Mouse (Mus musculus): ENCODE measurements at regions not wholly inside any gene's neighbourhood (a gene's known extent, or its start where the extent isn't known, plus 50 kb on each side); places are given as distances from the start of the nearest gene placed in this dataset.

DNA sequence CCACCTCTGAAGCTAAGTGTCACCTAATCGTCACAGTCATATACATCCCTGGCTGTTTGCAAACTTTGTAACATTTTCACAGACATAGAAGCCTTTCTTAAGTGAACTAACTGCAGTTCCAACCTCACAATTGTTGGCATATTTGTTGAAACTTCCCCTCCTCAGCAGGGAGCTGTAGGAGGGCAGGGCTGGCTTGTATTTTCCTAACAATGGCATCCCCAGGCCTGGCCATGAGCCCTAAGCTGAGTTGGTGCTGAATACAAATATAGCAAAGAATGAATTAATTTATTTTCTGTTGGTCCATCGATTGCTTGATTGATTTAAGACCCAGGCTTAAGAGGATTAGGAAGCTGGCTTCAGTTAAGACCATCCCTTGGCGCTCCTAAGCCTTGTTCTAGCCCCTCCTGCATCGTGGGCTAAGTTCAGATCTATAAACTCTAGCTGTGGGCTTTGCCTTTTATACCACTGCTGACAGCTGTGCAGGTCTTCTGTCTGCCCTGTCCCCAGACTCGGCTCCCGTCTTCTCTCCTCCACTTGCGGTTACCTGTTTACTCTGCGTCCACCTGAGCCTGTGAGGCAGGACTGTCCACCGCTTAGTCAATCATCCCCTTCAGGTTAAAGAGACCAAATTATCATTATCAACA is 269.8 kb downstream of the Hlx start:
- Histone ChIP-seq H3K36me3 (replicated peaks; ENCODE audit: control insufficient read depth, insufficient read depth, low read depth) (no peaks in the 10 kb centered on the region), H3K9me3 (ENCODE audit: control insufficient read depth, low read length) (no peaks in the 10 kb centered on the region), H3K4me1 (replicated peaks; ENCODE audit: control insufficient read depth in 2 of 2, insufficient read depth in 2 of 2, low read length in 1 of 2) (no peaks in the 10 kb centered on the region), H3K27ac (no peak overlapping the region), H3K4me2 (ENCODE audit: low read depth) (no peak overlapping the region), H3K9ac (replicated peaks) (no peak overlapping the region), H3K27me3 (ENCODE audit: control insufficient read depth, insufficient read depth, low read length) (no peaks in the 10 kb centered on the region), H3K4me3 (ENCODE audit: insufficient read depth in 1 of 2, low read depth in 2 of 2, low read length in 2 of 2) (no peak overlapping the region)
- TF ChIP-seq EP300 (IDR thresholded peaks at IDR 0.05; ENCODE audit: low read depth) (no peak), CTCF (IDR thresholded peaks at IDR 0.05; ENCODE audit: low read depth) (no peak)
- DNase-seq (ENCODE audit: low read depth in 3 of 3, low spot score in 3 of 3) (no peak), ATAC-seq (ENCODE audit: insufficient read depth) (no peak)
- WGBS (ENCODE audit: insufficient replicate concordance): 59% methylated on average over 9 of the region's 9 CpGs

DNA sequence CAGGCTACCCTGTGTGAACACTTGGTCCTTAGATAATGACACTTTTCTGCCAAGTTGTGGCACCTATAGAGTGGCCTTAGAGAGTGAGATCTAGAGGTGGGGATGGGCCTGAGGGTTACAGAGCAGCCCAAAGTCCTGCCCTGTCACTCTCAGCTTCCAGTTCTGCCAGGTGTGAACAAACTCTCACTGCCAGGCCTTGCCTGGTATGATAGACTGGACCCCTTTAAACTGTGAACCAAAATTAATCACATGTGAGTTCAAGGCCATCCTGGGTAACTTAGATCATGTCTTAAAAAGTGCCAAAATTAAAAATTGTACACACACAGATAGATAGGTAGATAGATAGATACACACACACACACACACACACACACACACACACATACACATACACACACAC is 271.0 kb downstream of the Hlx start:
- Histone ChIP-seq H3K36me3 (replicated peaks; ENCODE audit: control insufficient read depth, insufficient read depth, low read depth) (no peaks in the 10 kb centered on the region), H3K4me1 (replicated peaks; ENCODE audit: control insufficient read depth in 2 of 2, insufficient read depth in 2 of 2, low read length in 1 of 2) (no peaks in the 10 kb centered on the region), H3K4me3 (ENCODE audit: insufficient read depth in 1 of 2, low read depth in 2 of 2, low read length in 2 of 2) (no peak overlapping the region), H3K27me3 (ENCODE audit: control insufficient read depth, insufficient read depth, low read length) (no peaks in the 10 kb centered on the region), H3K9me3 (ENCODE audit: control insufficient read depth, low read length) (no peaks in the 10 kb centered on the region), H3K4me2 (ENCODE audit: low read depth) (no peak overlapping the region), H3K9ac (replicated peaks) (no peak overlapping the region), H3K27ac (no peak overlapping the region)
- no peak for DNase-seq (ENCODE audit: low read depth in 3 of 3, low spot score in 3 of 3)
- ATAC-seq (ENCODE audit: insufficient read depth): no peak
- TF ChIP-seq CTCF (IDR thresholded peaks at IDR 0.05; ENCODE audit: low read depth) (no peak), EP300 (IDR thresholded peaks at IDR 0.05; ENCODE audit: low read depth) (no peak)

DNA sequence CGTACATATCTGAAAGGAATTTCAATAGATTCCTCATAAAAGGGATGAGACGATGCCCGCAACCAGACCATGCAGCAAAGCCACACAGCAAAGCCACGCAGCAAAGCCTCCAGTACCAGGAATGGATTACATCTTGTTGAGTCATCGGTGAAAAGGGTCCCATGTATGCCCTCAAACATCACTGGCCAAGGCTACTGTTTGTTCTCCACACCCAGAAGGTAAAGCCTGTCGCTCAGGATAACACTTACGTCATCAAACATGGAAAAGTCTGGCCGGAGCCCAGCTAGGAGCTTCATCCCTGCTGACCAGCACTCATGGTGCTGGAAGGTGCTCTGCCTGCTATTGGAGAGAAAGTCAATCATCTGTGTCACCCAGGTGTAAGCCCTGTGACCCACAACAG is 275.7 kb downstream of the Hlx start:
- Histone ChIP-seq H3K4me1 (replicated peaks; ENCODE audit: control insufficient read depth in 2 of 2, insufficient read depth in 2 of 2, low read length in 1 of 2) (no peaks in the 10 kb centered on the region), H3K36me3 (replicated peaks; ENCODE audit: control insufficient read depth, insufficient read depth, low read depth) (no peaks in the 10 kb centered on the region), H3K4me3 (ENCODE audit: insufficient read depth in 1 of 2, low read depth in 2 of 2, low read length in 2 of 2) (no peak overlapping the region), H3K9ac (replicated peaks) (no peak overlapping the region), H3K4me2 (ENCODE audit: low read depth) (no peak overlapping the region), H3K27ac (no peak overlapping the region), H3K27me3 (ENCODE audit: control insufficient read depth, insufficient read depth, low read length) (no peaks in the 10 kb centered on the region), H3K9me3 (ENCODE audit: control insufficient read depth, low read length) (no peaks in the 10 kb centered on the region)
- ATAC-seq (ENCODE audit: insufficient read depth) (no peak), DNase-seq (ENCODE audit: low read depth in 3 of 3, low spot score in 3 of 3) (no peak)
- 65% methylated on average over 8 of the region's 8 CpGs for WGBS (ENCODE audit: insufficient replicate concordance)
- no peak for TF ChIP-seq CTCF (IDR thresholded peaks at IDR 0.05; ENCODE audit: low read depth)
- no peak for TF ChIP-seq EP300 (IDR thresholded peaks at IDR 0.05; ENCODE audit: low read depth)

DNA sequence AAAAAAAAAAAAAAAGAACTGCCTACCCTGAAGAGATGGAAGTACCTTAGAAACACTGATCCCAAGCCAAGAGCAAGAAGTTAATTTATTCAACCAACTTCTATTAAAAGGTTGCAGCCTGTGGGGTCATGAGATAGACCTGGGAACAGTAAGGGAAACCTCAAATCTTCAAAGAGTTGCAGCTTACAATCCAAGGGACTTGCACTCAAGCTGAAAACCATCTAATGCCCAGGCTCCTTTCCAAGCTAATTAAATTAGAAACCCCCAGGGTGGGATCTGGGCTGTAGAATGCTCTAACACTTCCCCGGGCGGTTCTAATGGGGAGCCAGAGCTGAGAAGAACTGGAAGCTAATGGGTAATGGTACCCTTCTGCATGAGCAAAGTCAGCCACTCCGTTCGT is 278.0 kb downstream of the Hlx start:
- no peaks in the 10 kb centered on the region for H3K4me1 ChIP-seq (replicated peaks; ENCODE audit: control insufficient read depth in 2 of 2, insufficient read depth in 2 of 2, low read length in 1 of 2)
- no peak for TF ChIP-seq CTCF (IDR thresholded peaks at IDR 0.05; ENCODE audit: low read depth)
- TF ChIP-seq EP300 (IDR thresholded peaks at IDR 0.05; ENCODE audit: low read depth): no peak
- no peak overlapping the region for H3K9ac ChIP-seq (replicated peaks)
- no peaks in the 10 kb centered on the region for H3K36me3 ChIP-seq (replicated peaks; ENCODE audit: control insufficient read depth, insufficient read depth, low read depth)
- no peaks in the 10 kb centered on the region for H3K9me3 ChIP-seq (ENCODE audit: control insufficient read depth, low read length)
- no peak overlapping the region for H3K4me2 ChIP-seq (ENCODE audit: low read depth)
- no peak overlapping the region for H3K4me3 ChIP-seq (ENCODE audit: insufficient read depth in 1 of 2, low read depth in 2 of 2, low read length in 2 of 2)
- 71% methylated on average over 4 of the region's 4 CpGs for WGBS (ENCODE audit: insufficient replicate concordance)
- H3K27ac ChIP-seq: no peak overlapping the region
- DNase-seq (ENCODE audit: low read depth in 3 of 3, low spot score in 3 of 3) (no peak), ATAC-seq (ENCODE audit: insufficient read depth) (no peak)
- no peaks in the 10 kb centered on the region for H3K27me3 ChIP-seq (ENCODE audit: control insufficient read depth, insufficient read depth, low read length)

DNA sequence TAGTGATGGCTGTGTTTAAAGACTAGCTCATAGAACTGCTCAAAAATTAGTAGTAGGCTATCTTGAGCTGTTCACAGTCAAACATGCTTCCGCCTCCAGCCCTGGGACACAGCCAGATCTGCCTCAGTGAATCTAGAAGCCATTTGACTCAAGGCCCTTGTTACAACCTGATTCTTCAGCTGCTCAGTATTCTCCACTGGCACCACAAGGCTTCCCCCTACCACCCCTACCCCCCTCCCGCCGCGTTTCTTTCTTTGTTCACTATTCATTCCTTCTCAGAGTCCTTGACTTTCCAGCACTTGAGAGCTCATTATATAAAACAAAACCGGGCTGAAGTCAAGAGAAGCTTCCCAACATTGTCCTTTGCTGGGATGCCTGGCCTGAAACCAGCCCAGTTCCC is 278.7 kb downstream of the Hlx start:
- Histone ChIP-seq H3K27me3 (ENCODE audit: control insufficient read depth, insufficient read depth, low read length) (no peaks in the 10 kb centered on the region), H3K9ac (replicated peaks) (no peak overlapping the region), H3K36me3 (replicated peaks; ENCODE audit: control insufficient read depth, insufficient read depth, low read depth) (no peaks in the 10 kb centered on the region), H3K9me3 (ENCODE audit: control insufficient read depth, low read length) (no peaks in the 10 kb centered on the region), H3K4me1 (replicated peaks; ENCODE audit: control insufficient read depth in 2 of 2, insufficient read depth in 2 of 2, low read length in 1 of 2) (no peaks in the 10 kb centered on the region), H3K27ac (no peak overlapping the region), H3K4me2 (ENCODE audit: low read depth) (no peak overlapping the region), H3K4me3 (ENCODE audit: insufficient read depth in 1 of 2, low read depth in 2 of 2, low read length in 2 of 2) (no peak overlapping the region)
- WGBS (ENCODE audit: insufficient replicate concordance): 66% methylated on average over 5 of the region's 5 CpGs
- TF ChIP-seq CTCF (IDR thresholded peaks at IDR 0.05; ENCODE audit: low read depth) (no peak), EP300 (IDR thresholded peaks at IDR 0.05; ENCODE audit: low read depth) (no peak)
- ATAC-seq (ENCODE audit: insufficient read depth): no peak
- DNase-seq (ENCODE audit: low read depth in 3 of 3, low spot score in 3 of 3): no peak

Measured in liver, embryonic 14.5 days (tissue).